Mouse (Mus musculus) forebrain, embryonic 14.5 days (tissue): ENCODE data around the gene Olfr251. TPM values are rescaled to one million over a fixed set of nuclear protein-coding genes. Genes with fewer than 3 reads are reported as not detected.

Experiments used
- ATAC-seq: fragments of 200-750 bp; cut with Nextera tagmentation; 2 replicates; pipeline ENCODE4 v1.8.0; 2017; ENCODE audit warnings: mild to moderate bottlenecking, moderate library complexity
- DNase-seq: peaks from one replicate; pipeline ENCODE4 v3.0.0-alpha.2; 2015; ENCODE audit warnings: low spot score
- H3K27ac ChIP-seq: fragments of 300-500 bp; sonication (generic); 2 replicates; pipeline ENCODE4 v1.5.1; 2014; ENCODE audit warnings: low read depth, mild to moderate bottlenecking, control low read depth, low read length, moderate library complexity
- H3K27me3 ChIP-seq: fragments of 300-500 bp; sonication (generic); replicated peaks from 2 replicates; pipeline ENCODE4 v1.6.1; 2014; ENCODE audit warnings: low read length, control low read depth, mixed read lengths; ENCODE audit not compliant: control insufficient read depth, insufficient read depth
- H3K36me3 ChIP-seq: fragments of 300-500 bp; sonication (generic); 2 replicates; pipeline ENCODE4 v1.6.1; 2014; ENCODE audit warnings: low read length, control low read depth; ENCODE audit not compliant: control insufficient read depth, insufficient read depth
- H3K4me1 ChIP-seq: fragments of 300-500 bp; sonication (generic); 2 replicates; pipeline ENCODE4 v1.6.1; 2014; ENCODE audit warnings: antibody characterized with exemption, low read length, control low read depth; ENCODE audit not compliant: control insufficient read depth, insufficient read depth
- H3K4me2 ChIP-seq: fragments of 300-500 bp; sonication (generic); 2 replicates; pipeline ENCODE4 v1.6.1; 2014; ENCODE audit warnings: mild to moderate bottlenecking, control low read depth, low read length
- H3K4me3 ChIP-seq: fragments of 300-500 bp; sonication (generic); 2 replicates; pipeline ENCODE4 v1.5.1; 2014; ENCODE audit warnings: low read depth, low read length, control low read depth
- H3K9ac ChIP-seq: fragments of 300-500 bp; sonication (generic); 2 replicates; pipeline ENCODE4 v1.6.1; 2014; ENCODE audit warnings: mild to moderate bottlenecking, low read length, control low read depth, moderate library complexity
- H3K9me3 ChIP-seq: fragments of 300-500 bp; sonication (generic); replicated peaks from 2 replicates; pipeline ENCODE4 v1.6.1; 2016; ENCODE audit warnings: low read length, control low read depth, mixed read lengths; ENCODE audit not compliant: control insufficient read depth
- WGBS: fragments of 180-500 bp; shearing (Covaris S2); extraction: QIAGEN DNeasy Blood & Tissue Kit; methylation state at CpG from one replicate; pipeline ENCODE4 v1.1.7; 2014; 5-methylcytosine and 5-hydroxymethylcytosine counted together
- polyA plus RNA-seq: library from polyadenylated mRNA; unstranded; fragments of >200 nt; fragmentation: Nextera tagmentation; extraction: Ambion mirVana; gene quantifications from 2 replicates; pipeline ENCODE4 v1.2.1, GENCODE M21; 2014

The Olfr251 gene
- polyA plus RNA-seq, 1 experiment from 2014 or later = not detected

- WGBS = 83% methylated on average over 1 of the region's 1 CpGs
These were observed 52.3 kb downstream of the Olfr251 start, which contains the start of gene Olfr901 for GRCm38 (mm10) chr9:38429155-38429554. Gene Olfr901, plus strand, starts transcription at chr9:38429455.

More at GRCm38 (mm10) chr9:38429155-38429554, 52.3 kb downstream of the Olfr251 start, which contains the start of gene Olfr901:
- H3K27ac ChIP-seq = no peak within 1 kb of the TSS
- H3K36me3 ChIP-seq = no peaks in the 10 kb centered on the region
- no peaks in the 10 kb centered on the region for H3K4me1 ChIP-seq
- no peak within 1 kb of the TSS for H3K4me3 ChIP-seq
- no peaks in the 10 kb centered on the region for H3K9me3 ChIP-seq
- ATAC-seq (no peak), DNase-seq (no peak)
- H3K27me3 ChIP-seq = no peaks in the 10 kb centered on the region
- H3K9ac ChIP-seq = no peak within 1 kb of the TSS
- no peak within 1 kb of the TSS for H3K4me2 ChIP-seq

Other genes with a start within 250 kb of the Olfr251 start
- gene Olfr890, start 234.6 kb upstream of the Olfr251 start, polyA plus RNA-seq = not detected in 2 replicates
- not detected in 2 replicates for gene Olfr891, start 196.3 kb upstream of the Olfr251 start, polyA plus RNA-seq
- not detected in 2 replicates for gene Olfr893, start 168.7 kb upstream of the Olfr251 start, polyA plus RNA-seq
- not detected in 2 replicates for gene Olfr894, start 159.0 kb upstream of the Olfr251 start, polyA plus RNA-seq
- not detected in 2 replicates for gene Olfr143, start 124.3 kb upstream of the Olfr251 start, polyA plus RNA-seq
- gene Olfr895, start 109.2 kb upstream of the Olfr251 start, polyA plus RNA-seq = not detected in 2 replicates
- gene Olfr896-ps1, start 86.0 kb upstream of the Olfr251 start, polyA plus RNA-seq = not detected in 2 replicates
- gene Olfr25, start 48.0 kb upstream of the Olfr251 start, polyA plus RNA-seq = not detected in 2 replicates
- not detected in 2 replicates for gene Olfr898, start 28.7 kb upstream of the Olfr251 start, polyA plus RNA-seq
- gene Olfr250, start 10.2 kb upstream of the Olfr251 start, polyA plus RNA-seq = not detected in 2 replicates
- gene Olfr147, start 24.6 kb downstream of the Olfr251 start, polyA plus RNA-seq = not detected in 2 replicates
- not detected in 2 replicates for gene Olfr901, start 52.4 kb downstream of the Olfr251 start, polyA plus RNA-seq
- not detected in 2 replicates for gene Olfr902, start 70.6 kb downstream of the Olfr251 start, polyA plus RNA-seq
- gene Olfr904, start 86.1 kb downstream of the Olfr251 start, polyA plus RNA-seq = not detected in 2 replicates
- gene Olfr905, start 94.0 kb downstream of the Olfr251 start, polyA plus RNA-seq = not detected in 2 replicates
- not detected in 2 replicates for gene Olfr906, start 110.0 kb downstream of the Olfr251 start, polyA plus RNA-seq
- gene Olfr907, start 118.7 kb downstream of the Olfr251 start, polyA plus RNA-seq = not detected in 2 replicates
- gene Olfr911-ps1, start 144.5 kb downstream of the Olfr251 start, polyA plus RNA-seq = not detected in 2 replicates
- not detected in 2 replicates for gene Olfr910, start 160.8 kb downstream of the Olfr251 start, polyA plus RNA-seq
- not detected in 2 replicates for gene Olfr912, start 203.1 kb downstream of the Olfr251 start, polyA plus RNA-seq
- not detected in 2 replicates for gene Olfr913, start 215.7 kb downstream of the Olfr251 start, polyA plus RNA-seq
- gene Olfr914, start 228.0 kb downstream of the Olfr251 start, polyA plus RNA-seq = not detected in 2 replicates